Mouse (Mus musculus): ENCODE data around the gene Trim28.

The Trim28 gene

GRCm38 (mm10) chr7:12998851-12999250, at the start of gene Trim28:
Gene Trim28 (plus strand): TSS chr7:12999114.
- DNase-seq (ENCODE audit: low spot score), result no peak

GRCm38 (mm10) chr7:12949872-12950229, 49.1 kb upstream of the Trim28 start:
- no peak for DNase-seq (ENCODE audit: low spot score)

GRCm38 (mm10) chr7:12954896-12955295, 44.0 kb upstream of the Trim28 start:
- no peak for DNase-seq (ENCODE audit: low spot score)

GRCm38 (mm10) chr7:12957511-12957910, 41.4 kb upstream of the Trim28 start:
- DNase-seq (ENCODE audit: low spot score), result no peak

- DNase-seq (ENCODE audit: low spot score), result no peak
Measured at GRCm38 (mm10) chr7:12958948-12959347, 40.0 kb upstream of the Trim28 start.

GRCm38 (mm10) chr7:12959718-12960117, 39.2 kb upstream of the Trim28 start:
- no peak for DNase-seq (ENCODE audit: low spot score)

GRCm38 (mm10) chr7:12961511-12962141, 37.3 kb upstream of the Trim28 start:
- DNase-seq (ENCODE audit: low spot score), result peak; percentile 58

- peak; percentile 94 for DNase-seq (ENCODE audit: low spot score)
Measured at GRCm38 (mm10) chr7:12965678-12966091, 33.2 kb upstream of the Trim28 start, which contains the start of gene Zfp324. Gene Zfp324 (plus strand): TSS chr7:12965838.

- DNase-seq (ENCODE audit: low spot score), result peak; percentile 53
Measured at GRCm38 (mm10) chr7:12966104-12966845, 32.6 kb upstream of the Trim28 start.

GRCm38 (mm10) chr7:12970906-12971305, 28.0 kb upstream of the Trim28 start:
- no peak for DNase-seq (ENCODE audit: low spot score)

GRCm38 (mm10) chr7:12977682-12978389, 21.1 kb upstream of the Trim28 start, which contains the start of gene Zfp446:
Gene Zfp446 (plus strand): TSS chr7:12977848.
- peak; percentile 99 for DNase-seq (ENCODE audit: low spot score)

GRCm38 (mm10) chr7:12978931-12979722, 19.8 kb upstream of the Trim28 start:
- DNase-seq (ENCODE audit: low spot score), result no peak

- no peak for DNase-seq (ENCODE audit: low spot score)
Measured at GRCm38 (mm10) chr7:12979776-12980175, 19.1 kb upstream of the Trim28 start.

GRCm38 (mm10) chr7:12980291-12980690, 18.6 kb upstream of the Trim28 start:
- no peak for DNase-seq (ENCODE audit: low spot score)

GRCm38 (mm10) chr7:12985724-12986123, 13.2 kb upstream of the Trim28 start:
- DNase-seq (ENCODE audit: low spot score), result no peak

- no peak for DNase-seq (ENCODE audit: low spot score)
Measured at GRCm38 (mm10) chr7:12986906-12987305, 12.0 kb upstream of the Trim28 start.

GRCm38 (mm10) chr7:12987409-12988189, 11.3 kb upstream of the Trim28 start:
- DNase-seq (ENCODE audit: low spot score), result no peak

GRCm38 (mm10) chr7:12992222-12992621, 6.7 kb upstream of the Trim28 start:
- no peak for DNase-seq (ENCODE audit: low spot score)

- no peak for DNase-seq (ENCODE audit: low spot score)
Measured at GRCm38 (mm10) chr7:12993148-12993547, 5.8 kb upstream of the Trim28 start.

GRCm38 (mm10) chr7:12995862-12996261, 3.1 kb upstream of the Trim28 start:
- DNase-seq (ENCODE audit: low spot score), result no peak

GRCm38 (mm10) chr7:12997230-12997629, 1.7 kb upstream of the Trim28 start:
- no peak for DNase-seq (ENCODE audit: low spot score)

Data from layer of hippocampus, adult 11-12 months (tissue).